Mouse (Mus musculus) hindbrain, embryonic 10.5 days (tissue): ENCODE data around the gene Sult2b1. TPM values are rescaled to one million over a fixed set of nuclear protein-coding genes. Genes with fewer than 3 reads are reported as not detected.
A peak's percentile ranks its signal among the peaks of the same experiment; 100 is the strongest.

Experiments
- DNase-seq: peaks from one replicate; pipeline ENCODE4 v3.0.0-alpha.2; 2017; ENCODE audit warnings: low spot score
- H3K27ac ChIP-seq: fragments of 300-500 bp; sonication (generic); 2 replicates; pipeline ENCODE4 v1.5.1; 2016; ENCODE audit warnings: mild to moderate bottlenecking, moderate library complexity
- H3K27me3 ChIP-seq: fragments of 300-500 bp; sonication (generic); 2 replicates; pipeline ENCODE4 v1.6.1; 2016; ENCODE audit warnings: mild to moderate bottlenecking; ENCODE audit not compliant: poor library complexity, insufficient read depth, severe bottlenecking
- H3K36me3 ChIP-seq: fragments of 300-500 bp; sonication (generic); 2 replicates; pipeline ENCODE4 v1.6.1; 2016; ENCODE audit warnings: mild to moderate bottlenecking, moderate library complexity
- H3K4me1 ChIP-seq: fragments of 300-500 bp; sonication (generic); replicated peaks from 2 replicates; pipeline ENCODE4 v1.6.1; 2016; ENCODE audit warnings: mild to moderate bottlenecking
- H3K4me3 ChIP-seq: fragments of 300-500 bp; sonication (generic); 2 replicates; pipeline ENCODE4 v1.5.1; 2016; ENCODE audit warnings: mild to moderate bottlenecking, moderate library complexity
- H3K9me3 ChIP-seq: fragments of 300-500 bp; sonication (generic); 2 replicates; pipeline ENCODE4 v1.6.1; 2016; ENCODE audit warnings: mild to moderate bottlenecking, moderate library complexity
- WGBS: fragments of 180-500 bp; shearing (Covaris S2); methylation state at CpG from one replicate; pipeline ENCODE4 v1.1.7; 2016; 5-methylcytosine and 5-hydroxymethylcytosine counted together
- polyA plus RNA-seq: library from polyadenylated mRNA; unstranded; fragments of >200 nt; fragmentation: Nextera tagmentation; extraction: Ambion mirVana; gene quantifications from 2 replicates; pipeline ENCODE4 v1.2.1, GENCODE M21; 2016

The Sult2b1 gene
- polyA plus RNA-seq, 1 experiment from 2014 or later: 1.7 TPM

- WGBS: 11% methylated on average over 31 of the region's 31 CpGs
- H3K27ac ChIP-seq: peak overlapping the region; percentile 98
- peaks cover 51% of the 10 kb centered on the region for H3K36me3 ChIP-seq
- H3K9me3 ChIP-seq: no peaks in the 10 kb centered on the region
- H3K4me3 ChIP-seq: peak overlapping the region; percentile 91
- H3K27me3 ChIP-seq: no peaks in the 10 kb centered on the region
- H3K4me1 ChIP-seq: peaks cover 67% of the 10 kb centered on the region
- DNase-seq: no peak
These were observed 67.2 kb downstream of the Sult2b1 start for GRCm38 (mm10) chr7:45716952-45717917.

GRCm38 (mm10) chr7:45716460-45716857 is 68.0 kb downstream of the Sult2b1 start:
- peaks cover 51% of the 10 kb centered on the region for H3K36me3 ChIP-seq
- WGBS: 92% methylated on average over 3 of the region's 3 CpGs
- peak overlapping the region; percentile 91 for H3K4me3 ChIP-seq
- H3K9me3 ChIP-seq: no peaks in the 10 kb centered on the region
- peaks cover 60% of the 10 kb centered on the region for H3K4me1 ChIP-seq
- no peak for DNase-seq
- no peak overlapping the region; the same call in 1 of the 2 replicates for H3K27ac ChIP-seq
- H3K27me3 ChIP-seq: no peaks in the 10 kb centered on the region

- peak overlapping the region; percentile 88 for H3K27ac ChIP-seq
- H3K9me3 ChIP-seq: no peaks in the 10 kb centered on the region
- peaks cover 51% of the 10 kb centered on the region for H3K36me3 ChIP-seq
- peak overlapping the region; percentile 82 for H3K4me3 ChIP-seq
- 86% methylated on average over 19 of the region's 19 CpGs for WGBS
- H3K4me1 ChIP-seq: peaks cover 57% of the 10 kb centered on the region
- no peak for DNase-seq
- no peaks in the 10 kb centered on the region for H3K27me3 ChIP-seq
These were observed 68.6 kb downstream of the Sult2b1 start for GRCm38 (mm10) chr7:45715741-45716459.

- no peaks in the 10 kb centered on the region for H3K9me3 ChIP-seq
- 8% methylated on average over 34 of the region's 34 CpGs for WGBS
- peak within 1 kb of the TSS; percentile 88 for H3K27ac ChIP-seq
- peaks cover 60% of the 10 kb centered on the region for H3K4me1 ChIP-seq
- peaks cover 51% of the 10 kb centered on the region for H3K36me3 ChIP-seq
- DNase-seq: peak; percentile 97
- no peaks in the 10 kb centered on the region for H3K27me3 ChIP-seq
- H3K4me3 ChIP-seq: peak within 1 kb of the TSS; percentile 82
These were observed 69.3 kb downstream of the Sult2b1 start, which contains the start of gene Rpl18 for GRCm38 (mm10) chr7:45715090-45715708. TSS of gene Rpl18 (plus strand) at chr7:45715457.

GRCm38 (mm10) chr7:45714630-45715089 is 69.8 kb downstream of the Sult2b1 start:
- Histone ChIP-seq H3K4me1 (peaks cover 60% of the 10 kb centered on the region), H3K27me3 (no peaks in the 10 kb centered on the region), H3K27ac (peak overlapping the region; percentile 88), H3K9me3 (no peaks in the 10 kb centered on the region), H3K4me3 (peak overlapping the region; percentile 82), H3K36me3 (peaks cover 51% of the 10 kb centered on the region)
- WGBS: 11% methylated on average over 14 of the region's 14 CpGs
- no peak for DNase-seq

GRCm38 (mm10) chr7:45713881-45714520 is 70.5 kb downstream of the Sult2b1 start:
- H3K27ac ChIP-seq: peak overlapping the region; percentile 88; the same call in 1 of the 2 replicates
- DNase-seq: no peak
- H3K9me3 ChIP-seq: no peaks in the 10 kb centered on the region
- 78% methylated on average over 6 of the region's 6 CpGs for WGBS
- H3K4me1 ChIP-seq: peaks cover 60% of the 10 kb centered on the region
- peaks cover 47% of the 10 kb centered on the region for H3K36me3 ChIP-seq
- no peaks in the 10 kb centered on the region for H3K27me3 ChIP-seq
- H3K4me3 ChIP-seq: peak overlapping the region; percentile 82

GRCm38 (mm10) chr7:45713396-45713795 is 71.1 kb downstream of the Sult2b1 start:
- H3K27me3 ChIP-seq: no peaks in the 10 kb centered on the region
- WGBS: 92% methylated on average over 16 of the region's 16 CpGs
- H3K36me3 ChIP-seq: peaks cover 44% of the 10 kb centered on the region
- no peaks in the 10 kb centered on the region for H3K9me3 ChIP-seq
- H3K4me1 ChIP-seq: peaks cover 61% of the 10 kb centered on the region
- H3K4me3 ChIP-seq: no peak overlapping the region
- H3K27ac ChIP-seq: no peak overlapping the region
- no peak for DNase-seq

- 91% methylated on average over 21 of the region's 21 CpGs for WGBS
- DNase-seq: no peak
- no peaks in the 10 kb centered on the region for H3K27me3 ChIP-seq
- no peaks in the 10 kb centered on the region for H3K9me3 ChIP-seq
- H3K27ac ChIP-seq: no peak overlapping the region
- H3K4me1 ChIP-seq: peaks cover 73% of the 10 kb centered on the region
- peaks cover 44% of the 10 kb centered on the region for H3K36me3 ChIP-seq
- 0 out of 2 replicates have a peak overlapping the region, but pooled peaks have one; percentile 5 for H3K4me3 ChIP-seq
These were observed 72.3 kb downstream of the Sult2b1 start for GRCm38 (mm10) chr7:45712022-45712757.

GRCm38 (mm10) chr7:45711316-45712021 is 73.0 kb downstream of the Sult2b1 start:
- Histone ChIP-seq H3K27me3 (no peaks in the 10 kb centered on the region), H3K4me3 (0 out of 2 replicates have a peak overlapping the region, but pooled peaks have one; percentile 5), H3K36me3 (peaks cover 44% of the 10 kb centered on the region), H3K9me3 (no peaks in the 10 kb centered on the region), H3K27ac (no peak overlapping the region), H3K4me1 (peaks cover 73% of the 10 kb centered on the region)
- 92% methylated on average over 24 of the region's 24 CpGs for WGBS
- no peak for DNase-seq

- Histone ChIP-seq H3K4me1 (peaks cover 73% of the 10 kb centered on the region), H3K9me3 (no peaks in the 10 kb centered on the region), H3K27ac (no peak overlapping the region), H3K36me3 (peaks cover 44% of the 10 kb centered on the region), H3K27me3 (no peaks in the 10 kb centered on the region), H3K4me3 (no peak overlapping the region)
- WGBS: 95% methylated on average over 20 of the region's 20 CpGs
- DNase-seq: no peak
These were observed 73.8 kb downstream of the Sult2b1 start for GRCm38 (mm10) chr7:45710477-45711191.
